Mouse (Mus musculus) heart, adult 2 months (tissue): ENCODE data around the gene Polrmt.

Experiments
- CTCF ChIP-seq: fragments of 200-600 bp; IDR thresholded peaks from 2 replicates; pipeline ENCODE4 v1.8.1; 2022; ENCODE audit warnings: antibody characterized with exemption, mild to moderate bottlenecking, moderate library complexity
- EP300 ChIP-seq: fragments of 200-500 bp; IDR thresholded peaks from 2 replicates; pipeline ENCODE4 v1.6.1; 2011; ENCODE audit warnings: low read depth, low read length, control low read depth; ENCODE audit not compliant: insufficient read depth

- TF ChIP-seq CTCF (no peak), EP300 (no peak)
These were observed 23.3 kb downstream of the Polrmt start for GRCm38 (mm10) chr10:79723047-79723446.
